Mouse (Mus musculus) frontal cortex, adult 2 months (tissue): ENCODE measurements around the gene Gm20388. TPM values are rescaled to one million over a fixed set of nuclear protein-coding genes. Genes with fewer than 3 reads are reported as not detected.

Experiments
- DNase-seq, 2 experiments: peaks; one replicate each; pipeline ENCODE4 v3.0.0; 2022; ENCODE audit warnings: low spot score in 1 of 2; ENCODE audit errors: extremely low spot score in 1 of 2
- polyA plus RNA-seq: library from polyadenylated mRNA; depleted of rRNA; stranded (reverse); fragments of >200 nt; gene quantifications from 2 replicates; pipeline ENCODE4 v1.2.3, GENCODE M21; 2012

The Gm20388 gene
- polyA plus RNA-seq, 1 experiment, result 22.2 TPM

DNA sequence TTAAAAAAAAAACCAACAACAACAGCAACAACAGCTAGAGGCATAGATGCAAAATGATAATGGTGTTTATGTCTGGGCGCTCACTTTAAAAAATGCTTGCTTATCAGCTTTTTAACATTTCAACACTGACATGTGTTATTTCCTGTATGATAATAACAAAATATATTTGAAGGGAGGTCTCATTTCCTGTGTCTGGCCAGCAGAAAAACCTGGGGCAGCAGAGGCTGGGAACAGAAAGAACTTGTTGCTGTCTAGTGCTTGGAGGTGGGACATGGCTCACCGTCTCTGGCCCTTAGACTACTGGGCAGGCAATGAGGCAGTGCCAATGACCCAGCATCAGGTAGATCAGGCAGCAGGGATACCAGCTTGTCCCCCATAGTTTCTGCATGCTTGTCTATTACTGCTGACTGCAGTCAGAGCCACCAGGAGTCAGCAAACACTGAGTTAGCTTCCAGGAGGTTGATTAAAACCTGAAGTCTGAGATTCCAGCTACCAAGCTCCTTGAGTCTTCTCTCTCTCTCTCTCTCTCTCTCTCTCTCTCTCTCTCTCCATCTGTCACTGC is 3203.3 kb downstream of the Gm20388 start:
- no peak for DNase-seq

DNA sequence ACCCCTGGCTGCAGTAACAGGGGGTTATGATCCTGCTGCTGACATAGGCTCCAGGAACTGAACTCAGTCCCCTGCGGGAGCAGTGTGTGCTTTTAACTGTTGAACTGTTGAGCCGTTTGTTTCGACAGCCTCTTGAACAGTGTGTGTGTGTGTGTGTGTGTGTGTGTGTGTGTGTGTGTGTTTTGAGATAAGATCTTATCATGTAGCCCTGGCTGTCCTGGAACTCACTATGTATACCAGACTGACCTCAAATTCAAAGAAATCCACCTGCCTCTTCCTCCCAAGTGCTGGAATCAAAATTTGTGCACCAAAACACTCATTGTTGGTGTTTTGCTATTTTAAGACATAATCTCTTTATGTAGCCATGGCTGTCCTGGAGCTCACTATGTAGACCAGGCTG is 3204.0 kb downstream of the Gm20388 start:
- no peak for DNase-seq

DNA sequence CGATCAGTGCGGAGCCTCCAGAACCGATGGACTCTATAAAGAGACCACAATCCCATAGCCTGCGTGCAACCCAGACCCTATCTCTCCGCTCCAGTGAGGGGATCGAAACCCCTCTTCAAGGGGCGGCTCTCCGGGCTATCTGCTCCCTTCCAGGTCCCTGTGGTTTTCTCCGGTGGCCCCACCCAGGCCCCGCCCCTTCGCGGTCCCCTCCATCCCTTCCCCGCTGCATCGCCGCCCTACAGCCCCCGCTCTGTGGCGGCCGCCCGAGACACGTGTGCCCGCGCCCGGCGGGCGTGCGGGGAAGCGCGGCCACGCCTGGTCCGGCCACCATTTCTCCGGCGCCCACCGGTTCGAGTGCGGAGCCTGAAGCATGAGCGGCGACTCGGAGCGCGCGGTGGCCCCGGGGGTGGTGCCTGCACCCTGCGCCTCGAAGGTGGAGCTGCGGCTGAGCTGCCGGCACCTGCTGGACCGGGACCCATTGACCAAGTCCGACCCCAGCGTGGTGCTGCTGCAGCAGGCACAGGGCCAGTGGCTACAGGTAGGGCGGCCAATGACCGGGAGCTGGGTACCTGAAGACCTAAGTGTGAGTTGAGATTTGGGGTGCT is 3206.6 kb downstream of the Gm20388 start, which contains the start of gene Cpne7:
Cpne7 (plus strand) TSS at position 248 of the 605 bp plus-strand sequence.
- no peak for DNase-seq

DNA sequence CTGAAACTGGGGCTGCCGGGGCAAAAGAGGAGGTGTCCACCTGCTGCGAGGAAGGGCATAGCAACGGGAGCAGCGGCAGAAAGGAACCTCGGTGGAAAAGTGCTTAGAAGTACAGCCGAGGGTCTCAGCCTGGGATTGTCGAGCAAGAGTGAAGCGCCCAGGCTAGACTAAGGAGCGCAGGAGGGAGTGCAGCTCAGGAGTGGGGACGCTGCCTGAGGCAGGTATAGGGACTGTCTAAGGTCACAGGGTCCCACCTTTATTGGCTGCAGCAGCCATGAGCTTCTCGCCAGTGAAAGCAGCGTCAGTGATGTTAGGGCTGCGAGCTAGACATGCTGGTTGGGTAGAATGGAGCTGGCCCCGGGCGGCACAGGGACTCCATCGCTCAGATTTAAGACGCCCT is 3207.1 kb downstream of the Gm20388 start:
- no peak for DNase-seq

DNA sequence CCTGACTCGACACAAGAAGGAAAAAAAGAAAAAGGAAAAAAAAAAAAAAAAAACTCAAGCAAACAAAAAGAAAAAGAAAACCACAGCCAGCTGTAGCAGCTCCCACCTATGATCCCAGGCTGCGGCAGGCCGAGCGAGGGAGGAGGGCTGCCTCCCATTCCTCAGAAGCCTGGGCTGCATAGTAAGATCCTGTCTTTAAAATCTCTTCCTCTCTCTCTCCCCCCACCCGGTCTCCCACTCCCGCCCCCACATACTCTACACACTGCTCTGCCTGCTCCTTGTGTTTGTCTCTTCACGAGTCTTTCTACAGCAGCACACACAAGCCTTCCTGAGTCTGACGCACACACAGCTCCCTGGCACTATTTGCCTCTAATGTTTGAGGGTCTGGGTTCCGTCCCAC is 3211.4 kb downstream of the Gm20388 start:
- DNase-seq, result peak in 1 of 2 experiments; percentile 36

DNA sequence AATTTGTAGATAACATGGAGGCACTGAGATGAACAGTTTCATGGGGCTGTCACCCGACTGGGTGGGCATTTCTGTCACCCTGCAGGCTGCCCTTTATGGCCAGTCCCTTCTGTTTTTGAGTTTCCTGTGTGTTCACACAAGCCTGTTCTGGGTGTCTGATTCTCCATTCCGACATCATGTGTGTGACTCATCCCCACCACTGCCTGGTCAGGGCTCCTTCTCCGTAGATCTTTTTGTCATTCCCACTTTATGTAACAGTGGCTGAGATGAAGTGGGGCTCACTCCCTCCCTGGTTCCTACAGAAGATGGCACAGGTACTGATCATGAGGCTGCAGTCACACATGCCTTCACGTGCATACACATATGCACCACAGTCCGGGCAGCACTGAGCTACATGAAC is 3212.0 kb downstream of the Gm20388 start:
- DNase-seq, result peak in 1 of 2 experiments; percentile 32

DNA sequence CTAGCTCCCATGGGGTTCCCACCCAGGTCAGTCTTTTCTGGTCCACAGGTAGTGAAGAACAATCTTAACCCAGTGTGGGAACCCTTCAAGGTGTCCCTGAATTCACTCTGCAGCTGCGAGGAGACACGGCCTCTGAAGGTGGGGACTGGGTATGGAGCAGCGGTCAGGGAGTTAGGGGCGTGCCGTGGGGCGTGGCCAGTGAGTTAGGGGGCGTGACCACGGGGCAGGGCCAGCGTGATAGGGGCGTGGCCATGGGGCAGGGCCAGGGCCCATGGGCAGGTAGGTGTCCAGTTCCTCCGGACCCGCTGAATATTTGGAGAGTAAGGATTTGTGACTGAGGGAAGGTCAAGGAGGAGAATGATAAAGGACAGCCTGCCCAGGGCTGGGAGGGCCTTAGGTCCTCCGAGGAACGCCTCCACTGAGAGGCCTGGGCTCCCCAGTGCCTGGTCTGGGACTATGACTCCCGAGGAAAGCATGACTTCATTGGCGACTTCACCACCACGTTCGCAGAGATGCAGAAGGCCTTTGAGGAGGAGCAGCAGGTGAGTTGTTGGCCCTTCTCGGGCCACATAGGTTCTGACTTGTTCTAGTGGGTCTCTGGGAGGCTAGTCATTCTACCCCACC is 3215.7 kb downstream of the Gm20388 start:
- DNase-seq, result no peak

DNA sequence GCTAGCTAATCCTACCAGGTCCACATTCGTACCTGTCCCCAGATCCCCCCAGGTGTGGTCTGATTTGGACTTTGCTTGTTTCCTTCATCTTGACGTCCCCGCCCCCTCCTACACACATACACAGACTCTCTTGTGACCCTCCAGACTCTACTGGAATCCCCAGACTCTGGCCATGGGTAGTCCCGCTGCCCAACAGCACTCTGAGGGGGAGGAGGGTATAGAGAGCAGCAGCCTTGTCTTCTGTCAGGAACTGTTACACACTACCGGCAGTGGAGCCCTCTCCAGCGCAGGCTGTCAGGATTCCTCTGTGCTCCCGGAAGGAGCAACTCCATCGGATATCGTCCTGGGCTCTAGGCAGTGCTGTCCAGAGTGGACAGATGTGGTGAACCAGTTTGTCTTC is 3220.4 kb downstream of the Gm20388 start:
- no peak for DNase-seq

DNA sequence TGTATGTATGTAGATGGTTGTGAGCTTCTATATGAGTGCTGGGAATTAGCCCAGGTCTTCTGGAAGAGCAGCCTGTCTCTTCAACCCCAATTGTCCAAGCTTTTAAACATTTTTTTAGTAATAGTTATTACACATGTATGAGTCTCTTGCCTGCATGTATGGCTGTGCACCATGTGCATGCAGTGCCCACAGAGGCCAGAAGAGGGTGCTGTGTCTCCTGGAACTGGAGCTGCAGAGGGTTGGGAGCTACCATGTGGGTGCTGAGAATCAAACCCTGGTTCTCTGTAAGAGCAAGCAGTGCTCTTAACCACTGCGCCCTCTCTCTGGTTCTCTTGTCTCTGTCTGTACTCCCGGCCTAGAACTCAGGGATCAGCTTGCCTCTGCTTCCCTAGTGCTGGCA is 3222.3 kb downstream of the Gm20388 start:
- DNase-seq, result no peak

DNA sequence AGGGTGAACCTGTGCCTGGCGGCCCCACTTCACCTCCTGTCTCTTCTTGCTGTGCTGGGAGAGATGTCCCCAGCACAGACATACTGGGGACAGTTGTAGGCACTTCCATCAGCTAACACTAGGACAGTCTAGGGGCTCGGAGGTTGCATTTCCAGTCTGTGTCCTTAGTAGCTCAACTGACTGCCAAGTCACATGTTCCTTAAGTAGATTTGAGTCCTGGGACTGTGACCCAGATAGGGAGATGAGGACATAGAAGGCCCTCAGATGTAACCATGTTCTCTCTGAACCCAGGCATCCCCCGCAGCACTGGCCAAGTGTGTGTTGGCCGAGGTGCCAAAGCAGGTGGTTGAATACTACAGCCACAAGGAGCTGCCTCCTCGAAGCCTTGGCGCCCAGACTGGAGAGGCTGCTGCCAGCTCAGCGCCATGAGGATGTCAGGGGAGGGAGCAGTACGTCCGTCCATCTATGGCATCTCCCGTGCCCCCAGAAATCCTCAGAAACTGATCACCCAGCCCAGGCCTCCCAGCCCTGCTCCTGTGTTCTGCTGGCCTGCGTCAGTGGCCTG is 3223.6 kb downstream of the Gm20388 start:
- no peak for DNase-seq

DNA sequence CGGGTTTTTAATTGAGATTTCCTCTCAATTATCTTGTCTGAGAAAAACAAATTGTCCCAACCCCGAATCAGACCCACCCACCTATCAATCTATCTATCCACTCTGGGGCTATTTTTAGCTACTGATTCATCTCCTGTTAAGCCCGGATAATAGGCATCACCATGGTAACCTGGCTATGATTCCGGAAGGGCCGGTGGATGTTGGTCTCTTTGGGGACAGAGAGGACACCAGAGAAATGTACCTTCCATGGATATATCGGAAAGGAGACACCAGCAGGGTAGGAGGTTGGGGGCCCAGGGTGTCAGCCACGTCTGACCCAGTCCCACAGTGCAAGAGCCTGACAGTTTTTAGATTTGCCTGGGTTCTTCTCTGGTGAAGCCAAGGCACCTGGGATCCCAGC is 3224.8 kb downstream of the Gm20388 start:
- peak in 1 of 2 experiments; percentile 42 for DNase-seq

DNA sequence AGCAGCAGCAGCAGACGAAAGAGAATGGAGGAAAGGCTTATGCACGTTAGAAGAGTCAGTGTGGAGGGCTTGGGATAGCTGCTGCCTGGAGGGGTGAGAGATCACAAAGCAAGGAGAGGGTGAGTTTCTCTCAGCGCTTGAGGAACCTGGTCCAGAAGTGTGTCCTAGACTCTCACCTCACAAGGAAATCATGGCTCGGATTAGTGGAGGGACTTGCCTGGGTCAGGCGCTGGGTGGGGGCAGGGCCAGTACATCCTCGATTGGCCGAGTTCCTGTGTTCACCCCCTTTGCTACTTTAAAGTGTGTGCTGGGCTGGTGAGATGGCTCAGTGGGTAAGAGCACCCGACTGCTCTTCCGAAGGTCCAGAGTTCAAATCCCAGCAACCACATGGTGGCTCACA is 3225.2 kb downstream of the Gm20388 start:
- DNase-seq, result no peak

DNA sequence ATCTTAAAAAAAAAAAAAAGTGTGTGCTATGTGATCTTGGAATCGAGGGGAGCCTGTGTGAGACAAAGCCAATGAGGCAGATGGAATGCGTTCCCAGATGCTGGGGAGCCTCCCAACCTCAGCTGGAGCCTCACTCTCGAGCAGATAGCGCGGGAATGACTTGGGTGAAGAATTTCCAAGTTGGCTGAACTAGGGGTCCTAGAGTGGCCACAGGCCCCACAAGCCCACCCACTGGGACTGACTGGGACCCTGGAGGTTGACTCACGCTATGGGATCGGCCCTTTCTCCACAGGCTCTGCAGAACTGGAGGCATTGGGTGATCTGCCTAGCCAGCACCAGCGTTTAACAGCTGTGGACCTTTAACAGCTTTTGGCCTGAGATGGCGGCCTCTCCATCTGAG is 3225.6 kb downstream of the Gm20388 start:
- no peak for DNase-seq

DNA sequence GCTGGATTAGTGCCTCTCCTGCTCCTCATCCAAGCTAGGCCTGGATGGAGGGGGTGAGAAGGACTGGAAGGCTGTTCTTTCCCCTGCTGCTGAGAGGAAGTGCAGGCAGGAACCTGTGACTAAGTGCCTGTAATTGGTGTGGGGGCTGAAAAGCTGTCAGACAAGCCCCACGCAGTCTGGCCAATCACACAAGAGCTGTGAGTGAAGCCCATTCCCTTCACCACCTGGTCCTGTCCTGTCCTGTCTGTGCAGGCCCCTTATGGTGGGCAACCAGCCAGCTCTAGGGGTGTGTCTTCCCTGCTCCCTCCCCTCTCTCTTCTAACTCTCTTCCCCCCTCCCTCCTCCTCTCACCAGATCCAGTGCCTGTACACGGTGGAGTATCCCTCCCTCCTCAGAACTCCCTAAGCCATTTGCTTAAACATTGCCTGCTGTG is 3227.0 kb downstream of the Gm20388 start:
- DNase-seq, result peak; percentile 45 to 74

DNA sequence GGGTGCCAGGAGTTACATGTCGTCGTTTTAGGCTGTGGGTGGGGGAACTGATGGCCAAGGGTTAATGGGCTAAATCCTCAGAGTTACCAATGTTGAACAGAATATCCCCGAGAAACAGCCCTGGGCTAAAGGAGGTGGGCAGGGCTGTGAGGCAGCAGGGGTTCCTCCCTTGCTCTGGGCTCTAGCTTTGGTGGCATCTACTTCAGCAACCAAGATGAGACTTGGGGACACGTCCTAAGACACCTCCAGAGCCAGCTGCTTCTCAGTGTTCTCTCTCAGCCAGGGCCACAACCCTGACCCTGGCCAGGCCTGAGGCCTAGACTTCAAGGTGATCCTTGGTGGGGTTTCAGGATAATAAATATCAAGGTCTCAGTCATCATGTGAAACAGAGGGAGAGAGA is 3228.1 kb downstream of the Gm20388 start:
- no peak for DNase-seq

DNA sequence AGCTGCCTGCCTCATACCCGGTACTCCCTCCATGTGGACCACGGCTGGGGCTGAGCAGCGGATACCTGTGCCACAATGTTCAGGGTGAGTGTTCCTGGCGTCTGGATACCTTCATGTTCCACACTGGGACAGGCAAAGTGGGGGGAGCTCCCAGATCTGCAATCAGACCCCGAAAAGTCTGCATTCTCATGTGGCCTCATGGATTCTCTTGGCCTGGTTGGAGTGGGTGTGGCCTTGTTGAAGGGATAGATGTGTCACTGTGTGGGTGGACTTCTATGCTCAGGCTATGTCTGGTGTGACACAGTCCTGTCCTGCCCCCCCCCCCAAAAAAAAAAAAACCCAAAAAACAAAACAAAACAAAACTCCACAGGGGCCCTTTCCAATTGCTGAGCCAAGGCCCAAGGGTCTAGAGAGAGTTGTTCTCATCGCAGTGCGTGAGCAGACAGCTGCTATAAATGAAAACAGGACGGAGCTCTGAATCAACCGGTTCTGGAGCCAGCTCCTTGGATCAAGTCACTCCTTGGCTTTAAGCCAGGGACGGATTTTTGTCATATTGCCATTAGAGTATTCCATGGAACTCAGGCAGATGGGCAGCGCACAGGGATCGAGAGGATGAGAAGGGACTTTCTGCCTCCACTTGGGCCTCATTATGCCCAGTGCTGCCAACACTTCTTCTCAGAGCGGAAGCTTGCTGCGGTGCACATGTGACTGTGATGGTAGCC is 3231.3 kb downstream of the Gm20388 start:
- peak; percentile 48 to 89 for DNase-seq

DNA sequence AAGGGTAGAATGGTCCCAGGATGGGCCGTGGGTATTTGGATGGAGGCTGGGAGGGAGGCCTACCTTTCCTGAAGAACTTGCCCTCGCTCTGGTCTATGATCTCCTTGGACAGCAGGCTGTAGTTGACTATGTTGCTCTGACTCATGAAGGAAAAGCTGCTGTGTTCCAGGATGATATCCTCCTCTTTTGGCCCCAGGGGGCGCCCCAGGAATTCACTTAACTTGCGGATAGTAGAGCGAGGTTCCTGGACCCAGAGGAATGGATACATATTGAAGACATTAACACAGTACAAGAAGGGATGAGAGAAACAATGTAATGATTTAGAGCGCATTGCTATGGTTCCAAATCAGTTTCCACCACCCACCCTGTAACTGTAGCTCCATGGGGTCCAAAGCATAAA is 3234.6 kb downstream of the Gm20388 start:
- no peak for DNase-seq

DNA sequence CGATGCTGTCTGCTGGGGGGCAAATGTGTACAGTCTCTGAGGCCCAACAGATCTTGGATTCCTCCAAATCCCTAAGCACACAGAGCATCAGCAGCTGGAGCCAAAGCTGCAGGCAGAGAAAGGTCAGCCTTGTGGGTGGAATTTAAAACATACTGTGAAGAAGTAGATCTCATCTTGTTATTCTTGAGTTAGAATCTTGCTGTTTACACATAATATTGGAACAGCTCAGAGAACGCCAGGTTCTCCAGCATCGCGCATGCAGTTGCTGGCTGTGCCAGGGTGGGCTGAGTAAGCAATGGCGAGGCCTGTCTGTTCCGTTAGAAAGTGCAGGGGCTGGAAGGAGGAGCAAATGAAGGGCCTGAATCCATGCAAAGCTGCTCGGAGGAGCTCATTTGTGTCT is 3235.7 kb downstream of the Gm20388 start:
- DNase-seq, result no peak

DNA sequence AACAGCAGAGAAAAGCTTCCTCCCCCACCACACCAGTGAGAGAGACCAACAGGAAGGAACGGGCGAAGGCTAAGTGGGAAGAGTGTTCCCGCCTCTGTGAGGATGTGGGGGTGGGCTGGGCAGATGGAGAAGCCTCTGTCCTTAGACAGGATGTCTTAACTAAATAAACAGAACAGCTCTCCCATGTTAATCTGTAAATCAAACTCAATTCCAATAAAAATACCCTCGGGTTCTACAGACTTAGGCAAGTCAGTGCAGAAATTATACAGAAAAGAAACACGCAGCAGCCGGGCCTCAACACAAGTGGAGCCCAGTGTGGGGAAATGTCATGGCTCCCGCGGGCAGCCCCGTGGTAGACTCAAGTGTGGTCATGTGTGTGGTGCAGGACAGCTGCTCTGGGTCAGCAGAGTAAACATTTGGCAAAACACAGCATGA is 3240.1 kb downstream of the Gm20388 start:
- peak in 1 of 2 experiments; percentile 53 for DNase-seq

DNA sequence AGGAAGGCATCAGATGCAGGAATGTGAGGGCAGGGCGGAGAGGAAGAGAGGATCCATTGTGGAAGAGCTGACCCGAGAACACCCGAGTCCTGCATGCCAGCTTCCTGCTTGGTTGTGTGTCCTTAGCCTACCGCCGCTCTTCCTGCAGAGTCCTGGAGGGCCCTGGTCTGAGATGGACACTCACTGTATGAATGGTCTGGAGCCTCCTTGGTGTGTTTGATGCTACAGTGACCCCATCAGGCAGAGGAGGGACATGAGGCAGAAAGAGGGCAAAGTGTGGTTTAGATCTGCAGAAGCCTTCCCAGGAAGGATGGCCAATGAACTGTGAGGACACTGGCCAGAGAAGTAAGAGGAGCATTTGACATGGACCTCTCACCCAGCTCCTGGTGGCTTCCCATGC is 3244.5 kb downstream of the Gm20388 start:
- DNase-seq, result no peak
